Mouse (Mus musculus) thymus, postnatal 10 days (tissue): ENCODE measurements around the gene Sh2b1.

Experiments used
- DNase-seq, 2 experiments: peaks; one replicate each; pipeline ENCODE4 v3.0.0; 2021; ENCODE audit warnings: low spot score in 2 of 2

The Sh2b1 gene

GRCm38 (mm10) chr7:126474486-126474955 lies 703 bp downstream of the Sh2b1 start:
- DNase-seq = peak; percentile 34 to 50

GRCm38 (mm10) chr7:126473470-126474086 lies 1.6 kb downstream of the Sh2b1 start:
- DNase-seq = no peak

- no peak for DNase-seq
These were observed 2.5 kb downstream of the Sh2b1 start for GRCm38 (mm10) chr7:126472713-126473112.

GRCm38 (mm10) chr7:126472306-126472705 lies 2.9 kb downstream of the Sh2b1 start:
- peak; percentile 72 to 74 for DNase-seq

- DNase-seq = no peak
These were observed 3.4 kb downstream of the Sh2b1 start for GRCm38 (mm10) chr7:126471853-126472252.

- DNase-seq = no peak
These were observed 3.9 kb downstream of the Sh2b1 start for GRCm38 (mm10) chr7:126471361-126471760.

GRCm38 (mm10) chr7:126470077-126470476 lies 5.1 kb downstream of the Sh2b1 start:
- peak; percentile 36 to 55 for DNase-seq

GRCm38 (mm10) chr7:126467834-126468627 lies 7.2 kb downstream of the Sh2b1 start:
- DNase-seq = no peak

- peak in 1 of 2 experiments; percentile 67 for DNase-seq
These were observed 8.0 kb downstream of the Sh2b1 start for GRCm38 (mm10) chr7:126467271-126467670.

GRCm38 (mm10) chr7:126466707-126467106 lies 8.5 kb downstream of the Sh2b1 start:
- DNase-seq = no peak

- DNase-seq = no peak
These were observed 9.1 kb downstream of the Sh2b1 start for GRCm38 (mm10) chr7:126466116-126466515.

- no peak for DNase-seq
These were observed 9.8 kb downstream of the Sh2b1 start for GRCm38 (mm10) chr7:126465246-126466030.

- no peak for DNase-seq
These were observed 10.4 kb downstream of the Sh2b1 start for GRCm38 (mm10) chr7:126464836-126465235.

GRCm38 (mm10) chr7:126464121-126464520 lies 11.1 kb downstream of the Sh2b1 start:
- no peak for DNase-seq

GRCm38 (mm10) chr7:126463547-126463946 lies 11.7 kb downstream of the Sh2b1 start:
- no peak for DNase-seq

GRCm38 (mm10) chr7:126463004-126463403 lies 12.2 kb downstream of the Sh2b1 start, which contains the start of gene Atp2a1:
Atp2a1 (minus strand) TSS chr7:126463108.
- no peak for DNase-seq

GRCm38 (mm10) chr7:126461626-126462025 lies 13.6 kb downstream of the Sh2b1 start:
- DNase-seq = no peak

- DNase-seq = no peak
These were observed 14.4 kb downstream of the Sh2b1 start for GRCm38 (mm10) chr7:126460623-126461399.

- DNase-seq = no peak
These were observed 16.2 kb downstream of the Sh2b1 start for GRCm38 (mm10) chr7:126458844-126459618.

GRCm38 (mm10) chr7:126458225-126458624 lies 17.0 kb downstream of the Sh2b1 start:
- no peak for DNase-seq
